Mouse (Mus musculus) gonadal fat pad, adult 2 months (tissue): ENCODE results near the gene Myh1. TPM values are rescaled to one million over a fixed set of nuclear protein-coding genes. Genes with fewer than 3 reads are reported as not detected.

Source experiments
- DNase-seq: peaks from one replicate; pipeline ENCODE4 v3.0.0-alpha.2; 2012; ENCODE audit warnings: low read depth
- polyA plus RNA-seq: library from polyadenylated mRNA; depleted of rRNA; stranded (reverse); fragments of >200 nt; gene quantifications from 2 replicates; pipeline ENCODE4 v1.2.3, GENCODE M21; 2012; rRNA removed

Gene Myh1
- polyA plus RNA-seq, result 0.14 and 2.1 TPM in 2 replicates

- no peak for DNase-seq
Observed at GRCm38 (mm10) chr11:67199752-67200151, at the start of gene Myh1. Myh1 (plus strand) TSS chr11:67200052.

- no peak for DNase-seq
Observed at GRCm38 (mm10) chr11:67150237-67150636, 49.6 kb upstream of the Myh1 start.

- no peak for DNase-seq
Observed at GRCm38 (mm10) chr11:67151159-67151558, 48.7 kb upstream of the Myh1 start.

GRCm38 (mm10) chr11:67151651-67152630 is 47.9 kb upstream of the Myh1 start:
- DNase-seq, result peak; percentile 52

- no peak for DNase-seq
Observed at GRCm38 (mm10) chr11:67153123-67153522, 46.7 kb upstream of the Myh1 start.

GRCm38 (mm10) chr11:67153843-67154242 is 46.0 kb upstream of the Myh1 start:
- DNase-seq, result no peak

GRCm38 (mm10) chr11:67155650-67156049 is 44.2 kb upstream of the Myh1 start:
- DNase-seq, result no peak

- DNase-seq, result no peak
Observed at GRCm38 (mm10) chr11:67160131-67160530, 39.7 kb upstream of the Myh1 start.

GRCm38 (mm10) chr11:67163701-67164100 is 36.2 kb upstream of the Myh1 start:
- no peak for DNase-seq

GRCm38 (mm10) chr11:67164851-67165250 is 35.0 kb upstream of the Myh1 start:
- DNase-seq, result no peak

- DNase-seq, result no peak
Observed at GRCm38 (mm10) chr11:67169301-67169700, 30.6 kb upstream of the Myh1 start.

GRCm38 (mm10) chr11:67170727-67171126 is 29.1 kb upstream of the Myh1 start, which contains the start of gene Myh2:
Myh2 (plus strand) TSS chr11:67171027.
- DNase-seq, result no peak

- no peak for DNase-seq
Observed at GRCm38 (mm10) chr11:67172439-67172838, 27.4 kb upstream of the Myh1 start.

GRCm38 (mm10) chr11:67176376-67176775 is 23.5 kb upstream of the Myh1 start:
- no peak for DNase-seq

GRCm38 (mm10) chr11:67190316-67190715 is 9.5 kb upstream of the Myh1 start:
- DNase-seq, result no peak

- DNase-seq, result no peak
Observed at GRCm38 (mm10) chr11:67190814-67191213, 9.0 kb upstream of the Myh1 start.

- DNase-seq, result no peak
Observed at GRCm38 (mm10) chr11:67191496-67191895, 8.4 kb upstream of the Myh1 start.

GRCm38 (mm10) chr11:67199321-67199720 is 531 bp upstream of the Myh1 start:
- DNase-seq, result no peak

- DNase-seq, result no peak
Observed at GRCm38 (mm10) chr11:67204766-67205165, 4.9 kb downstream of the Myh1 start.

GRCm38 (mm10) chr11:67221803-67222202 is 22.0 kb downstream of the Myh1 start:
- no peak for DNase-seq

GRCm38 (mm10) chr11:67224466-67224865 is 24.6 kb downstream of the Myh1 start:
- no peak for DNase-seq

GRCm38 (mm10) chr11:67228731-67229130 is 28.9 kb downstream of the Myh1 start:
- DNase-seq, result no peak

GRCm38 (mm10) chr11:67229166-67229565 is 29.3 kb downstream of the Myh1 start:
- no peak for DNase-seq
